Mouse (Mus musculus): Measurements from ENCODE around the gene Hapln2. TPM values are rescaled to one million over a fixed set of nuclear protein-coding genes. Genes with fewer than 3 reads are reported as not detected.

The Hapln2 gene
- total RNA-seq, 2 experiments from 2014 or later: 7.3 to 12.0 TPM

DNA sequence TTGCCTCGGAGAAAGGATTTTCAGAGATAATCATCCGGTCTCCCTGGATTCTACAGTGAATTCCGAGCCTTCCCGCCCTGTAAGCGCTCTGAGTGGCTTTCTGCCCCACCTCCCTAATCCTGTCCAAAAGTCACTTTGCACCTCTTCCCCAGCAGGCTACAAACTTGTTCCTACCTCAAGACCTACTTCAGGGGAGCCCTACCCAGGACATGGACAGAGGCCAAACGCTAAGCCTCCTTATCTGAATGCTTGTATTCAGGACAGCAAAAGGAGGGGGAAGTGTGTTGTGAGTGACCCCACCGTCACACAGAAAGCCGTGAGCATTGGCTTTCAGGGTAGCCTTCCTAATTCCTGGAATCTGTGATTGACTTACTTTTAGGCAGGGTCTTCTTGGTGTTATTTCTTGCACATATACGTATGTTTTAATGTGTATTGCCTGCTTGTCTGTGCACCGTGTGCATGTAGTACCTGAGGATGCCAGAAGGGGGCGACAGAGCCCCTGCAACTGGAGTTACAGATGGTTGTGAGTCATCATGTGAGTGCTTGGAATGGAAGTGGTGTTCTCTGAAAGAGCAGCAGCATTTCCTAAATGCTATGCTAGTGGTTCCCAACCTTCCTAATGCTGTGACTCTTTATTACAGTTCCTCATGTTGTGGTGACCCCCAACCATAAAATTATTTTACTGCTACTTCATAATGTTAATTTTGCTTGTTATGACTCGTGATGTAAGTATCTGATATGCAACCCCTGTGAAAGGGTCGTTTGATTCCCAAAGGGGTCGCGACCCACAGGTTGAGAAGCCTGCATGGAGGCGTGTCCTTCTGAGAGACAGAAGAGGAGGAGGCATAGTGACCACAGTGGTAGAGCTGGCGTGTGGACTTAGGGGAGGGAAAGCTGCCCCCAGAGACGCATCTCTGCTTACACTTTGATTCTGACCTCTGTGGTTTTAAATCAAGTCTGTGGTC, 21.3 kb downstream of the Hapln2 start:
- no peak for DNase-seq (ENCODE audit: extremely low spot score in 1 of 2, low spot score in 1 of 2)

DNA sequence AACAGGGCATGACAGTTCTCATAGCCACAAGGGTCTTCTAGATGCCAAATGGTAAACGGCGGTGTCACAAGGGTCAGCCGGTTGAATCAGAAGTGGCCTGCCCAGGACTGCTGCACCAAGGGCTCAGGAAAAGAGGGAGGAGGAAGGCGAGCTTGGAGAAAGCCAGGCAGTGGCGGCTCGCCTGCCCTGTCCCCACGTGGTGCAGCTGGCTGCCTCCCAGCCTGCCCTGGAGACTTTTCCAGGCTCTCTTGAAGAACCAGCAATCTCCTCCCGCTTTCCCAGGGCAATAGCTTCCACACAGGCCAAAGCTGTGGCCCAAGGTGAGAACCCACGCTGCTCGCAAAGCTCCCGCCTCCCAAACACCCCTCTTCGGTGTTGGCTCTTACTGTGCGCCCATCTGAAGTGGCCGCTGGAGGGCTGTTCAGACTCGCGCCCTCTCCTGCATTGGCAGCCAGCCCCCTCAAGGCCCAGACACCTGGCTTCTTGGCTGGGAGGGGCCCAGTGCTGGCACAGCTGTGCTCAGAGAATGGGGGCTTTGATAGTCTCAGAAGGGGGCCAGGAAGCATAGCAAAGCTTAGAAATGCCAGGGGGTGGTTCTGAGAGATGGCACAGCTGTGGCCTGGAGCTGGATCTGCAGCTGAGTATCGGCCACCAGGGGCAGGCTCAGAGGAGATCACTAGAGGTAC, 24.9 kb downstream of the Hapln2 start:
- no peak for DNase-seq (ENCODE audit: extremely low spot score in 1 of 2, low spot score in 1 of 2)

DNA sequence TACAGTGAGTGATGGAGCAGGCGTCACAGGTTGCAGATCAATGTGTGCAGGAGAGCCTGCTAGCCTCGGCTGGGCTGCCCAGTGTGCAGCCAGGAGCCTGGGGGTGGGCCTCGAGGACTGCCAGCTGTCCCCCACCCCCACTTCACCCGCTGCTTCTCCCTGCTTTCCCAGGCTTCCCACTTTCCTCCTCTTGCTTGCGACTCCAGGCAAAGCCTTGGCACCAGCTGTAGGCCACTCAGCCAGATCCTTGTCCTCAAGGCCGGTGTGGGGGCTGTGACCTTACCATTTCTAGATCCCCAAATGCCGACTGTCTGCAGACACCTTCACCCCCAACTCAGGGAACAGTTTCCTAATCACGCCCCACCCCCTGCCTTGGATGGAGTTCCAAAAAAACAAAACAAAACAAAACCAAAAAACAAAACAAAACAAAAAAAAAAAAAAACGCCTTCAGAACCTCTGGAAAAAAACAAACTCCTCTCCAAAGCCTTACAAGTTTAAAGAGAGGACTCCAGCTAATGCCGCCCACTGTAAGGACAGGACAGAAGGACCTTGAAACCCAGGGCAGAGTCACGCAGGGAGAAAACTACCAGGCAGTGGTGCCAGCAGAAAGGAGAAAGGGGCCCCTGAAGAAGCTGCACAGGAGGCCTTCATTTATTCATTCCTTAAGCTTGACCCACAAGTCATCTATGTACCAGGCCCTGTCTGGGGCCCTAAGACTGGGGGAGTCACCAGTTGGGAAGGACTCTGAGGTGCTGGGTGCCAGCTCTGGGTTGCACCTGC, 26.4 kb downstream of the Hapln2 start:
- DNase-seq (ENCODE audit: extremely low spot score in 1 of 2, low spot score in 1 of 2): no peak

DNA sequence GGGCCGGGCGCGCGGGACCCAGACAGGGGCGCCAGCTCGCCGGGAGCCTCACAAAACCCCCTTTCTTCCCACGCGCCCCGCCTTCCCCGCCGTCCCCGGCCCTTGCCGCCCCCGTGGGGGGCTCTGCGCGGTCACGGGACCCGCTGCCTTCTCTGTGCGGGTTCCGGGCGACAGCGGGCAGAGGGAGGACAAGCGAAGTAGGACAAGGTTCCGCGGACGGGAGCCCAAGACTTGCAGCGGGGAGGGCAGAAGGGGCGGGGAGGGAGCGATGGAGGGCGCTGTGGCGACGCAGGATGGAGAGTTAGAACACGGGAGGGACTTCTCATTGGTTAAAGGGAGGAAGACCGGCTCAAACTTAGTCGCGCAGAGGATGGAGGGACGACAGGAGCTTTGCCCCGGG, 27.2 kb downstream of the Hapln2 start, which contains the start of gene Bcan:
TSS of gene Bcan (minus strand) at position 50 of the 400 bp plus-strand sequence.
- peak in 1 of 2 experiments; percentile 55 for DNase-seq (ENCODE audit: extremely low spot score in 1 of 2, low spot score in 1 of 2)

DNA sequence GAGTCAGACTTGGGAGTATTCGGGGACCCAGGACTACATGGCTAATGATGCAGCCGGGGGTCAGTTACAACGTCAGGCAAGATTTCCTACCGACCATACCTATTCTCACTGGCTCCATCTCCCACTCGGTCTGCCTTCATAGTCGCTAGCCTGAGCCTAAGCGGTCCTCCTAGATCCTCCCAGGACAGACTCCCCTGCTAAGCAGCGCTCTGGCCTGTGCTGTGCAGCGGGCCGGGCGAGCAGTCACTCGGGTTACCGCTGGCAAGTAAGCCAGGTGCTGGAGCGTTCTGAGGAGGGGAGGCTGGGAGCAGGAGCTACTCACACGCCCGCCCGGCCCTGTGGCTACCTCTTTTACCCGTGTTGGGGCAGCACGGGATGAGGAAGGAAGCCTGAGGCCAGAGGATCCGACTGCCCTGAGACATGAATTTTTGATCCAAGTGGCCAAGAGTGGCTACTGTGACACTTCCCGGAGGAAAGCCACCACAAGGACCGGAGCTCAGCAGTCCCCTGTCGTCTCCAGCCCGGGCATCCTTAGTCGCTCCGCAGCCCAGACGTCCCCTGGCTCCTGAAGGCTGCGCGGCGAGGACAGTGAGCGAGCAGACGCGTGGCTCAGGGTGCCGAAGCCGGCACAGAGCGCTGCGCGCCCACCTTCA, 28.0 kb downstream of the Hapln2 start:
- no peak for DNase-seq (ENCODE audit: extremely low spot score in 1 of 2, low spot score in 1 of 2)

DNA sequence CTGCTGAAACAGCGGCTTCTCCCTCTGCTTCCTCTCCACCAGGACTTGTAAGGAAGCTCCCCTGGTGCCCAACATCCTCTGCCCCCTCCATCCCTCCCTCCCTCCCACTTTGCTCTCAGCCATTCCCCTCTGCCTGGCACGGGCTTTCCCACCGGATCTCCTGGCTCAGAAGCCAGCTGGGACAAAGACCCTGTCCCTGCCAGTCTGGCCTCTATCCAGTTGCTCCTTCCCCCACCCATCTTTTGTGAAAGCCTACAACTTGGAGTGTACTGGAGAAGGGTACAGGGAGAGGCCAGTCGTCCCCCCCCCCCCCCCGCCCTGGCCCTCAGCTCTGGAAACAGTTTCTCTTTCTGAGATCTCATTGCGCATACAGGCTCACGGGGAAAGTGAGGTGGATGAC, 28.6 kb downstream of the Hapln2 start:
- DNase-seq (ENCODE audit: extremely low spot score in 1 of 2, low spot score in 1 of 2): no peak

DNA sequence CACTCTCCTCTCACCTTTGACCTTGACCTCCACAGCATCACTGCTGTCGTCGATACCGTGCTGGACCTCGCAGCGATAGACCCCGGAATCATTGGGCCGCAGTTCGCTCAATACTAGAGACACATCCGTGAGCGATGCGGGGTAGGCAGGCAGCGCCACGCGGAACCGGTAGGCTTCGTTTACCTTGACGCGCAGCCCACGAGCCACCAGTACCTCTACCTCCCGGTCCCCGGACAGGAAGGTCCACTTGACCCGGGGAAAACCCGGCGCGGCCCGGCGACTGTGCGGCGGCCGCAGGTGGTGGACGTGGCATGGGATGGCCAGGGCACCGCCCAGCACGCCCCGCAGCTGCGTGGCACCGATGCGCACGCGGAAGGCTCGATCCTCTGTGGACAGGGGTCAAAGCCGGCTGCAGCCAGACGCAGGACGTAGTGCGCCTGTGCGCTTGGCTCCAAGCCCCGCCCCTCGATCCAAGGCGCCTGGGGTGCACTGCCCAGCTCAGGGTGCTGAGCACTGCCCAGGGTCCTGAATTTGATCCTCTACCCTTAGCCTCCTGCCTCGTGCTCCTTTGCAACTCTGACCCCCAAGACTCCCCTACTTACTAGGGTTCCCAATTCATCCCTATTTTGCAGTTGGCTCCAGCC, 30.3 kb downstream of the Hapln2 start:
- no peak for DNase-seq (ENCODE audit: extremely low spot score in 1 of 2, low spot score in 1 of 2)

DNA sequence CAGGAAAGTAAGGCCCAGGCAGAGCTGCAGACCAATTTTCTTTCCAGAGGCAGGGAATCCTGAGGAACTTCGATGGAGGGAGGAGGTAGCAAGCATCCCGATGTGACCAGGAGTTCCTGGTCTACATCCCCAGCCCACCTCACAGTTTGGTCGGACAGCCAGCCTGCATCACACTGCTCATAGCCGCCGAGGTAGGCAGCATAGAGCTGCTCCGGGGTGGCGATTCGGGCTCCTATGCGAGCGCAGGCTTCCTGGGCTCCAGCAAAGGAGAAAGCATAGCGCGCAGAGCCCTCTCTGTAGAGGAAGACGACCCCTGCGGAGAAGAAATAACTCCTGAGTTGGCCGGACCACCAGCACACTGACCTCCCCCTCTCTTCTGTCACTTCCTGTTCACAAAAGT, 31.0 kb downstream of the Hapln2 start:
- no peak for DNase-seq (ENCODE audit: extremely low spot score in 1 of 2, low spot score in 1 of 2)

DNA sequence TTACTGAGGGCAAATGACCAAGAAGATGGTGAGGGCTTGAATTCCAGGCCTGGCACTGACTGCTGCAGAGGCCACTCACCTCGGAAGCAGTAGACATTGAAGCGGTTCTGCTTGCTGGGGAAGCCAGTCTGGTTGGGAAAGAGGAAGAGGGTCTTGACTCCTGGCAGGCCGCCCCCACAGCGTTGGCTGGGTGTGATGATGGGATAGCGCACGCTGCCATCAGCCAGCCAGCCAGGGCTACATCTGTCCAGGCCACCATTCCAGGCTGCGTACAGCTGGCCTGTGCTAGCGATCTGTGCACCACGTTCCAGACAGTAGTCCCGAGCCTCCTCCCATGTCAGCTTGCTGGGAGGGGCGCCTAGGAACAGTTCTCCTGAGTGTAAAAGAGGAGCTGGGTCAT, 32.1 kb downstream of the Hapln2 start:
- no peak for DNase-seq (ENCODE audit: extremely low spot score in 1 of 2, low spot score in 1 of 2)

DNA sequence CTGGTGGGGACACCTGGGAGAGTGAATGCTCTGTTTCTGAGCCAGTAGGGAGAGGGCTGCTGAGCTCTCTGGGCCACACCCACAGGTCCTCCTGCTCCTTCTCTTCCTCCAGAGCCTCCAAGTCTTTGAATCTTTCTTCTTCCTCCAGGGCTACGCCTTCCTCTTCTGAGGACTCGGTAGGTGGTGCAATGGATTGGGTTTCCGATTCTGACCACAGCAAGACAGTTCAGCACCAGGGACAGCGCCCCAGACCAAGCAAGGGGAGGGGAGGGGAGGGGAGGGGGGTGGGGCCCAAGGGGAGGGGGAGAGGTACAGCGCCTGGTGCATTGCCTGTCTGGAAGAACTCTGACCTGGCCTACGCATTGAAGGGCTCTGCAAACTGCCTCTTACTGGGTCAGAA, 33.9 kb downstream of the Hapln2 start:
- no peak for DNase-seq (ENCODE audit: extremely low spot score in 1 of 2, low spot score in 1 of 2)

DNA sequence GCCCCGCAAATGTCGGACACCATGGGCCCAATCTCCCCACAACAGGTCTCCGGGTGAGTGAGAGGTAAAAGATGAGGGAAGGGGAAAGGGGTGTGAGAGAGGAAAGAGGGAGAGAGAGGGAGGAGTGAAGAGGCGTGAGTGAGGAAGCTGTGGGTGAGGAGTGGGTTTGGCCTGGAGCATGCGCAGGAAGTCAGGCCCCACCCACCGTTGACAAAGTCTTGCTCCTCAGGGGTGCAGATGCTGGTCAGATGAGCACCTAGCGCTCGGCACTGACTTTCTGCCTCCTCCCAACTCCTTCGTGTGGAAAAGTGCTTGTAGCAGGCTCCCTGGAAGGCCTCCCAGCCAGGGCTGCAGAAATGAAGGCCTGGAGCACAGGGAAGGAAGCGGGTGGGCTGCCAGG, 37.4 kb downstream of the Hapln2 start:
- no peak for DNase-seq (ENCODE audit: extremely low spot score in 1 of 2, low spot score in 1 of 2)

DNA sequence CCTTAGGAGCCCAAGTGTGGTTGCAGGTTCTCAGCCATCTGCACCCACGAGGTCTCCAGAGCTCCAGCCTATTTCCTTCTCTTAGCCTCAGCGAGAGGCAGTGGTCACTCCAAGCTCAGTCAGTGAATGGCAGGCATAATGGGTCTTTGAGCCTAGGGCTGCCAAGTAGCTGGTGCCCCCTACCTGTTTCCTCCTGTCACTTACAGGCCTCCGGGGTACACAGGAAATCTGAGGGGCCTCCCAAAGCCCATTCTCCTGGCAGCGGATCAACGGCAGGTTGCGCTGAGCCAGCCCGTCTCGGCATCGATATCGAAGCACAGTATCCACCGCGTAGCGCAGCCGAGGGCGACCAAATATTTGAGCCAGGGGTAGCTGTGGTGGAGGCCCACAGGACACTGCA, 39.3 kb downstream of the Hapln2 start:
- DNase-seq (ENCODE audit: extremely low spot score in 1 of 2, low spot score in 1 of 2): no peak

DNA sequence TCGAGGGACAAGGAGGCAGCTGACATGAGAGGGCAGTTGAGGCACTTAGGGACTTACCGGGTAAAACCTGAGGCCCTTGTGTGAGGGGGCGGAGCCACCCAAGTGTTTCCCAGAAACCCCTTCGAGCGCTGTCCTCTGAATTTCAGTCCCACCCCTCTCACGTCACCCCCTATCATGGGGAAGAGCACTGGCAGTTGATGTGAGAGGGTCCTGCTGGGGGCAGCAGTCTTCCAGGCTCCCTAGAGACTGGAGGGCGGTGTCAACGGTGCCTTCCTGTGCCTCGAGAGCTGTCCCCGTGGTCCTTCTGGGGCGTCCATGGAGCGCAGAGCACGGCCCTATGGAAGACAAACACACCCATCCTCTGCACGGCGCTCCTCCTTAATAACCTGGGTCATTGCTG, 39.8 kb downstream of the Hapln2 start:
- DNase-seq (ENCODE audit: extremely low spot score in 1 of 2, low spot score in 1 of 2): no peak

DNA sequence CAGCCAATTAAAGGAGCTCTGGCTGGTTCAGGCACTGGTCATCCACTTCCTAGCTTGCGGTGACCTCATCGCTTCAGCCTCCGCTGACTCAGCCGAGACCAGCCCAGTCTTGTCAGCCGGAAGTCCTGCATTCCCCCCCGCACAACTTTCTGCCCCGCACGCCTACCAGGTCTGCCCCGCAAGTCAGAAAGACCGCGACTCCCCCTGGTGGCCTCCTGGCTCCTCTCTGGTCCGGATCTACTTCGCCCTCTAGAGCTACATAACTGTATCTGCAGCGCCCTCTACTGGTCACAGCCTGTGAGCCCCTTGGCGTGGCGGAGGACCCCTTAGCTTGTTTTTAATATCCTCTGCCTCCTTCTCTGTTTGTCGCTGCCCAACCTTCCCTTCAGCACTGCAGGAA, 40.5 kb downstream of the Hapln2 start:
- DNase-seq (ENCODE audit: extremely low spot score in 1 of 2, low spot score in 1 of 2): peak; percentile 91 to 99

DNA sequence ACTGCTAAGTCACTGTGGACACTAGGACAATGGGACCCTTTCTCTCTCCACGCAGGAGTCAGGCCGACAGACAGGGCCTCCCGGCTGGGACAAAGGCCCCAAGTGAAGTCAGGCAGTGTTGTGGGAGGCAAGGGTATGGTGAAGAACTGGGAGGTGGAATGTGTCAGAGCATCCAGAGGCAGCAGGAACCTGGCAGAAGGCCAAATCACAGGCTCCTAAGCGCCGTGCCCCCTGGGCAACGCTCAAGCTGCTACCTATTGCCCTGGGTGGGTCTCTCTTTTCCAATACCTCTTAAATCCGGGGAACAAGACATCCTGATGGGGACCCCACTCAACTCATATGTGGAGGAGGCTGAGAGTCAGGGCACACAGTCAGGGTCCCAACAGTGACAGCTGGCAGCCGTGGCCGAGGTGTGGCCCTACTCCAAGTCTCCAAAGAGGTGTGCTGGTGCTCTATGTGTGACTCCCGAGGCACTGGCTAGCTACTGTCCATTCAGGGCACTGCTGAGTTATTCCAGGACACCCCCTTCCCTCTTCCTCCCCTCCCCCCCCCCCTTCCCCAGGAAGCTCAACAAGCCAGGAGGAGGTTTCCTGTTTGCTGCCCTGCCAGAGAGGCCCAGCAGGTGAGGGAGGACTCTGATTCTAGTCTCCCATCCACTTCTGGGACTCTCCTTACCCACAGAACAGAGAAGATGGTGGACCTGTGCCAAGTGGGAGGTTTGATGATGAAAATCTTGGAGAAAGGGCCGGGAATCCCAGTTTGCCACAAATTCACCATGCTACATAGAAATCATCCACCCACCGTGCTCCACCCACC, 41.7 kb downstream of the Hapln2 start:
- DNase-seq (ENCODE audit: extremely low spot score in 1 of 2, low spot score in 1 of 2): no peak

DNA sequence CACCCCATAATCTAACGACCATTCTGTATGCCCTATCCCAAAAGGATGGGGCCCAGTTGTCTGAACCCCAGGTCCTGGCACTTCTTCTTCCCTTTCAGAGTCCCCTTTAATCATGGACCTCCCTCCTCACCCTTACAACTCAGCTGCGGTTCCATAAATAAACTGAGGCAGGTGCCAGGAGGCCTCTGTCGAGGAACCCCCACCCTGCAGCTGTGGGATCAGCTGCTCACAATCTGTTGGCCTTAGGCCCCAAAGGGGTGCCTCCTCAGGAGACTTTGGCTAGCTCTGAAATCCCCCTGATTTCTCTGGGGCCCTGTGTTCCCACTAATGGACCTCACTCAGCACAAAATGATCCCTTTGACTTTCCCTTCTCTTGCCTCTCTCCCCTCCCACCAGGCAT, 43.3 kb downstream of the Hapln2 start:
- DNase-seq (ENCODE audit: extremely low spot score in 1 of 2, low spot score in 1 of 2): no peak

DNA sequence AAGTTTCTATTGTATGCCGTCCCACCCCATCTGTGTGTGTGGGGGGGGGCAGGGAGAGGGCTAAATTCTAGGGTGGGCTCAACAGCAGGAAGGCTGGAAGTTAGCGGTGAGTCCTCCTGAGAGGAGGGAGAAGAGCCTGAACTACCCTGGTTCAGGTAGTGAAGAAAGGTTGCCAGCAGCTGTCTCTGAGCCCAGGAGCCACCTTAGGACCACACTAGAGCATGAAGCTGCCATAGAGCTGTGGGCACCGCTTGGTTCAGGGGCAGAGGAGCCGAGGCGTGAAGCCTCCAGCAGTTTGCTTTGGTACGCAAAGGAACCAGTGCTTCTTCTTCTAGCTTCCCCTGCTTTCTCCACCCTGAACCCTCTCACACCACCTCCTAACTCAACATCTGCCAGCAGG, 43.8 kb downstream of the Hapln2 start:
- DNase-seq (ENCODE audit: extremely low spot score in 1 of 2, low spot score in 1 of 2): no peak

DNA sequence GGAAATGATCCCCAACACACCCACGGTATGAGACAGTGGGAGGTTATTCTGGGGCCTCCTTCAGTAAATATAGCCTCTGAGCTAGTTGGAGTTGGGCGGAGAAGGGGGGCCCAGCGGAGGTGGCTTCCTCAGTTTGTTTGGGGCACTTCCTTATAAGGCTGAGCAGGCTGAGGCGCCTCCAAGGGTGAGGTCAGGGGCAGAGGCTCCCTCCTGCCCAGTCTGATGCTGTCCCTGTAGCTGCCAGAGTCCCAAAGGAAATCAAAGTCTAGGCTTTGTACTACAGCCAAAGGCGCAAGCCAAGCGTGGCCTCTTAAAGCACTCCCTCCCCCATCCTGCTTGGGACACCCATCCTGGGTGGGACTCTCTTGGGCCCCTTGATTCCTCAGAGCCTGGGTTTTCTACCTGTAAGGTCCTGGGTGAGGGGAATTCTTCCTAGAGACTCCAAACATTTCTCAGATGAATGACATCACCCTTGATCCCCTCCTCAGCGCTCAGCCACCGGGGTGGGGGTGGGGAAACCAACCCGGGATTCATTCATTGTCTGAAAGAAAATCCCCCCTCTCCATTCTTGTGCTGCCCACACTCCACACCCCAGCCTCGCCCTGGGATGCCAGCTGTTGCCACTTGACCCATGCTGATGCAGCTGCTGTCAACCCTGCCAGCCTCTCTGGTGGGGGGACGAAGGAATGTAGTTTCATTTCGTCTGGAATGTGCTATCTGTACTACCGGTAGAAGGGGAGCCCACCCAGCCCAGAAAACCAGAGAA, 44.4 kb downstream of the Hapln2 start:
- no peak for DNase-seq (ENCODE audit: extremely low spot score in 1 of 2, low spot score in 1 of 2)

Measured in layer of hippocampus, postnatal 25 days (tissue).